Mouse (Mus musculus) thymus, adult 2 months (tissue): Measurements from ENCODE around the gene Sult2b1. TPM values are rescaled to one million over a fixed set of nuclear protein-coding genes. Genes with fewer than 3 reads are reported as not detected.
A peak's percentile ranks its signal among the peaks of the same experiment; 100 is the strongest.

ENCODE experiments used
- DNase-seq: peaks from one replicate; pipeline ENCODE4 v3.0.0; 2021
- H3K27ac ChIP-seq: fragments of 200-500 bp; 2 replicates; pipeline ENCODE4 v1.5.1; 2012; ENCODE audit warnings: low read length, control low read depth; ENCODE audit not compliant: control insufficient read depth, insufficient read depth
- H3K27me3 ChIP-seq: fragments of 200-500 bp; 2 replicates; pipeline ENCODE4 v1.6.1; 2012; ENCODE audit warnings: mild to moderate bottlenecking, low read length, moderate library complexity, mixed read lengths; ENCODE audit not compliant: control insufficient read depth, insufficient read depth
- H3K36me3 ChIP-seq: fragments of 200-500 bp; 2 replicates; pipeline ENCODE4 v1.6.1; 2012; ENCODE audit warnings: mild to moderate bottlenecking, low read length, moderate library complexity; ENCODE audit not compliant: control insufficient read depth, insufficient read depth
- H3K4me1 ChIP-seq: fragments of 200-500 bp; replicated peaks from 2 replicates; pipeline ENCODE4 v1.6.1; 2012; ENCODE audit warnings: low read length; ENCODE audit not compliant: control insufficient read depth, insufficient read depth
- H3K4me3 ChIP-seq: fragments of 200-500 bp; 2 replicates; pipeline ENCODE4 v1.5.1; 2012; ENCODE audit warnings: mild to moderate bottlenecking, low read length, control low read depth, moderate library complexity; ENCODE audit not compliant: control insufficient read depth, insufficient read depth
- CTCF ChIP-seq: fragments of 200-500 bp; IDR thresholded peaks from 2 replicates; pipeline ENCODE4 v1.5.1; 2012; ENCODE audit warnings: mild to moderate bottlenecking, control low read depth, low read length, moderate library complexity, borderline replicate concordance; ENCODE audit not compliant: control insufficient read depth, poor library complexity, insufficient read depth; ENCODE audit errors: extremely low read depth
- POLR2A ChIP-seq: fragments of 200-500 bp; IDR thresholded peaks from 2 replicates; pipeline ENCODE4 v1.6.1; 2012; ENCODE audit warnings: mild to moderate bottlenecking, low read length, control low read depth, moderate library complexity; ENCODE audit not compliant: control insufficient read depth, poor library complexity, insufficient read depth; ENCODE audit errors: extremely low read depth
- WGBS: fragments of 180-500 bp; shearing (Covaris S2); methylation state at CpG from one replicate; pipeline ENCODE4 v1.1.7; 2018; 5-methylcytosine and 5-hydroxymethylcytosine counted together
- polyA plus RNA-seq: library from polyadenylated mRNA; depleted of rRNA; stranded (reverse); fragments of >200 nt; gene quantifications from 2 replicates; pipeline ENCODE4 v1.2.3, GENCODE M21; 2012

Sult2b1 gene
- polyA plus RNA-seq, 1 experiment = 3.9 TPM

GRCm38 (mm10) chr7:45707375-45707967 is 77.0 kb downstream of the Sult2b1 start:
- 0% methylated on average over 27 of the region's 27 CpGs for WGBS
- TF ChIP-seq POLR2A (0 out of 2 replicates have a peak, but pooled peaks have one; percentile 38), CTCF (peak; percentile 28; the same call in 1 of the 2 replicates)
- Histone ChIP-seq H3K4me1 (peaks cover 42% of the 10 kb centered on the region), H3K27me3 (no peaks in the 10 kb centered on the region), H3K27ac (peak overlapping the region; percentile 67), H3K4me3 (peak overlapping the region; percentile 21), H3K36me3 (peaks cover 8% of the 10 kb centered on the region)
- peak; percentile 91 for DNase-seq

GRCm38 (mm10) chr7:45706721-45707241 is 77.7 kb downstream of the Sult2b1 start:
- Histone ChIP-seq H3K4me3 (peak overlapping the region; percentile 53), H3K27me3 (no peaks in the 10 kb centered on the region), H3K4me1 (peaks cover 42% of the 10 kb centered on the region), H3K36me3 (peaks cover 8% of the 10 kb centered on the region), H3K27ac (peak overlapping the region; percentile 67)
- peak; percentile 91 for DNase-seq
- TF ChIP-seq CTCF = 0 out of 2 replicates have a peak, but pooled peaks have one; percentile 36
- TF ChIP-seq POLR2A = peak; percentile 82
- WGBS = under 1% methylated on average over 45 of the region's 45 CpGs

GRCm38 (mm10) chr7:45705873-45706281 is 78.6 kb downstream of the Sult2b1 start:
- 2% methylated on average over 7 of the region's 7 CpGs for WGBS
- peak overlapping the region; percentile 57 for H3K27ac ChIP-seq
- DNase-seq = peak; percentile 54
- peaks cover 5% of the 10 kb centered on the region for H3K36me3 ChIP-seq
- no peaks in the 10 kb centered on the region for H3K27me3 ChIP-seq
- no peak for TF ChIP-seq CTCF
- TF ChIP-seq POLR2A = no peak
- H3K4me3 ChIP-seq = peak overlapping the region; percentile 53
- H3K4me1 ChIP-seq = peaks cover 42% of the 10 kb centered on the region

- Histone ChIP-seq H3K27ac (peak overlapping the region; percentile 57), H3K36me3 (peaks cover under 1% of the 10 kb centered on the region; the same call in 1 of the 2 replicates), H3K4me1 (peaks cover 44% of the 10 kb centered on the region), H3K27me3 (peaks cover 2% of the 10 kb centered on the region; the same call in 1 of the 2 replicates), H3K4me3 (peak overlapping the region; percentile 53)
- TF ChIP-seq POLR2A (no peak), CTCF (0 out of 2 replicates have a peak, but pooled peaks have one; percentile 35)
- WGBS = under 1% methylated on average over 21 of the region's 21 CpGs
- DNase-seq = peak; percentile 49
Observed at GRCm38 (mm10) chr7:45705443-45705864, 79.0 kb downstream of the Sult2b1 start.

GRCm38 (mm10) chr7:45704730-45705442 is 79.6 kb downstream of the Sult2b1 start, which contains the start of gene Dbp:
Dbp (plus strand) TSS chr7:45705088.
- under 1% methylated on average over 36 of the region's 36 CpGs for WGBS
- peak within 1 kb of the TSS; percentile 53 for H3K4me3 ChIP-seq
- H3K4me1 ChIP-seq = peaks cover 50% of the 10 kb centered on the region
- H3K27ac ChIP-seq = peak within 1 kb of the TSS; percentile 57
- peak; percentile 99 for DNase-seq
- no peaks in the 10 kb centered on the region for H3K36me3 ChIP-seq
- H3K27me3 ChIP-seq = peaks cover 8% of the 10 kb centered on the region; the same call in 1 of the 2 replicates
- TF ChIP-seq CTCF = no peak; the same call in 1 of the 2 replicates
- peak; percentile 76 for TF ChIP-seq POLR2A

GRCm38 (mm10) chr7:45704046-45704559 is 80.4 kb downstream of the Sult2b1 start:
- peak; percentile 44 for DNase-seq
- peaks cover 53% of the 10 kb centered on the region for H3K4me1 ChIP-seq
- peak overlapping the region; percentile 24 for H3K4me3 ChIP-seq
- no peaks in the 10 kb centered on the region for H3K36me3 ChIP-seq
- peak overlapping the region; percentile 55 for H3K27ac ChIP-seq
- no peak for TF ChIP-seq CTCF
- TF ChIP-seq POLR2A = no peak
- under 1% methylated on average over 13 of the region's 13 CpGs for WGBS
- peaks cover 16% of the 10 kb centered on the region; the same call in 1 of the 2 replicates for H3K27me3 ChIP-seq
